Mouse (Mus musculus) kidney, embryonic 16.5 days (tissue): ENCODE results near the gene Sprtn. TPM values are rescaled to one million over a fixed set of nuclear protein-coding genes. Genes with fewer than 3 reads are reported as not detected.

Experiments
- ATAC-seq: fragments of 200-750 bp; cut with Nextera tagmentation; 2 replicates; pipeline ENCODE4 v1.8.0; 2017; ENCODE audit warnings: moderate TSS enrichment; ENCODE audit not compliant: low FRiP score, low TSS enrichment
- H3K27ac ChIP-seq: fragments of 300-500 bp; sonication (generic); 2 replicates; pipeline ENCODE4 v1.5.1; 2014; ENCODE audit warnings: low read length
- H3K27me3 ChIP-seq: fragments of 300-500 bp; sonication (generic); 2 replicates; pipeline ENCODE4 v1.6.1; 2014; ENCODE audit warnings: low read length, control low read depth, mixed read lengths; ENCODE audit not compliant: insufficient read depth
- H3K36me3 ChIP-seq: fragments of 300-500 bp; sonication (generic); 2 replicates; pipeline ENCODE4 v1.6.1; 2014; ENCODE audit warnings: low read length, control low read depth, mixed read lengths; ENCODE audit not compliant: insufficient read depth
- H3K4me1 ChIP-seq: fragments of 300-500 bp; sonication (generic); 2 replicates; pipeline ENCODE4 v1.6.1; 2014; ENCODE audit warnings: low read length, control low read depth, mixed read lengths; ENCODE audit not compliant: insufficient read depth
- H3K4me2 ChIP-seq: fragments of 300-500 bp; sonication (generic); replicated peaks from 2 replicates; pipeline ENCODE4 v1.6.1; 2014; ENCODE audit warnings: low read depth, low read length
- H3K4me3 ChIP-seq: fragments of 300-500 bp; sonication (generic); 2 replicates; pipeline ENCODE4 v1.5.1; 2014; ENCODE audit warnings: mild to moderate bottlenecking, low read length
- H3K9ac ChIP-seq: fragments of 300-500 bp; sonication (generic); replicated peaks from 2 replicates; pipeline ENCODE4 v1.6.1; 2014; ENCODE audit warnings: low read length
- H3K9me3 ChIP-seq: fragments of 300-500 bp; sonication (generic); 2 replicates; pipeline ENCODE4 v1.6.1; 2016; ENCODE audit warnings: low read length, control low read depth
- WGBS: fragments of 180-500 bp; shearing (Covaris S2); extraction: QIAGEN DNeasy Blood & Tissue Kit; methylation state at CpG from one replicate; pipeline ENCODE4 v1.1.7; 2014; 5-methylcytosine and 5-hydroxymethylcytosine counted together
- polyA plus RNA-seq: library from polyadenylated mRNA; unstranded; fragments of >200 nt; fragmentation: Nextera tagmentation; extraction: Ambion mirVana; gene quantifications from 2 replicates; pipeline ENCODE4 v1.2.1, GENCODE M21; 2015

Sprtn gene
- polyA plus RNA-seq, 1 experiment from 2014 or later: 9.8 TPM

- no peaks in the 10 kb centered on the region for H3K4me1 ChIP-seq
- H3K27me3 ChIP-seq: no peaks in the 10 kb centered on the region
- WGBS: 41% methylated on average over 6 of the region's 6 CpGs
- H3K4me3 ChIP-seq: no peak overlapping the region
- no peak overlapping the region for H3K4me2 ChIP-seq
- peaks cover 31% of the 10 kb centered on the region for H3K36me3 ChIP-seq
- no peak overlapping the region for H3K27ac ChIP-seq
- no peak overlapping the region for H3K9ac ChIP-seq
- H3K9me3 ChIP-seq: no peaks in the 10 kb centered on the region
- ATAC-seq: no peak
Observed at GRCm38 (mm10) chr8:124869708-124870107, 28.0 kb upstream of the Sprtn start.

GRCm38 (mm10) chr8:124871474-124871873 is 26.2 kb upstream of the Sprtn start:
- Histone ChIP-seq H3K4me3 (no peak overlapping the region), H3K9ac (no peak overlapping the region), H3K27me3 (no peaks in the 10 kb centered on the region), H3K4me2 (no peak overlapping the region), H3K27ac (no peak overlapping the region), H3K9me3 (no peaks in the 10 kb centered on the region), H3K36me3 (peaks cover 43% of the 10 kb centered on the region), H3K4me1 (no peaks in the 10 kb centered on the region)
- no peak for ATAC-seq
- WGBS: 95% methylated on average over 7 of the region's 7 CpGs

- 97% methylated on average over 7 of the region's 7 CpGs for WGBS
- no peak for ATAC-seq
- Histone ChIP-seq H3K9me3 (no peaks in the 10 kb centered on the region), H3K36me3 (peaks cover 49% of the 10 kb centered on the region), H3K4me1 (no peaks in the 10 kb centered on the region), H3K27me3 (no peaks in the 10 kb centered on the region), H3K27ac (no peak overlapping the region), H3K9ac (no peak overlapping the region), H3K4me2 (no peak overlapping the region), H3K4me3 (no peak overlapping the region)
Observed at GRCm38 (mm10) chr8:124872081-124872480, 25.6 kb upstream of the Sprtn start.

- H3K4me1 ChIP-seq: no peaks in the 10 kb centered on the region
- no peak overlapping the region for H3K9ac ChIP-seq
- no peak overlapping the region for H3K4me2 ChIP-seq
- no peak for ATAC-seq
- no peaks in the 10 kb centered on the region for H3K27me3 ChIP-seq
- peaks cover 55% of the 10 kb centered on the region for H3K36me3 ChIP-seq
- WGBS: 89% methylated on average over 5 of the region's 5 CpGs
- no peak overlapping the region for H3K4me3 ChIP-seq
- H3K27ac ChIP-seq: no peak overlapping the region
- H3K9me3 ChIP-seq: no peaks in the 10 kb centered on the region
Observed at GRCm38 (mm10) chr8:124872690-124873089, 25.0 kb upstream of the Sprtn start.

- Histone ChIP-seq H3K9me3 (no peaks in the 10 kb centered on the region), H3K4me2 (no peak overlapping the region), H3K27ac (no peak overlapping the region), H3K4me1 (no peaks in the 10 kb centered on the region), H3K9ac (no peak overlapping the region), H3K4me3 (no peak overlapping the region), H3K36me3 (peaks cover 86% of the 10 kb centered on the region), H3K27me3 (no peaks in the 10 kb centered on the region)
- ATAC-seq: no peak
- WGBS: 85% methylated on average over 5 of the region's 5 CpGs
Observed at GRCm38 (mm10) chr8:124878141-124878540, 19.5 kb upstream of the Sprtn start.

- Histone ChIP-seq H3K27ac (no peak overlapping the region), H3K9me3 (no peaks in the 10 kb centered on the region), H3K36me3 (peaks cover 88% of the 10 kb centered on the region), H3K4me2 (no peak overlapping the region), H3K4me1 (no peaks in the 10 kb centered on the region), H3K9ac (no peak overlapping the region), H3K4me3 (no peak overlapping the region), H3K27me3 (no peaks in the 10 kb centered on the region)
- 80% methylated on average over 10 of the region's 10 CpGs for WGBS
- no peak for ATAC-seq
Observed at GRCm38 (mm10) chr8:124878946-124879526, 18.6 kb upstream of the Sprtn start.

GRCm38 (mm10) chr8:124888385-124888784 is 9.3 kb upstream of the Sprtn start:
- WGBS: 93% methylated on average over 5 of the region's 5 CpGs

GRCm38 (mm10) chr8:124892596-124892995 is 5.1 kb upstream of the Sprtn start:
- Histone ChIP-seq H3K9ac (no peak overlapping the region), H3K4me2 (no peak overlapping the region), H3K4me3 (no peak overlapping the region), H3K9me3 (no peaks in the 10 kb centered on the region; the same call in 1 of the 2 replicates), H3K36me3 (peaks cover 47% of the 10 kb centered on the region), H3K27ac (no peak overlapping the region), H3K27me3 (no peaks in the 10 kb centered on the region), H3K4me1 (peaks cover 13% of the 10 kb centered on the region)
- WGBS: 82% methylated on average over 3 of the region's 3 CpGs
- no peak for ATAC-seq

More at GRCm38 (mm10) chr8:124888385-124888784, 9.3 kb upstream of the Sprtn start:
- no peak overlapping the region for H3K4me2 ChIP-seq
- H3K27ac ChIP-seq: no peak overlapping the region
- no peak for ATAC-seq
- H3K36me3 ChIP-seq: peaks cover 76% of the 10 kb centered on the region
- no peak overlapping the region for H3K4me3 ChIP-seq
- H3K9ac ChIP-seq: no peak overlapping the region
- H3K9me3 ChIP-seq: no peaks in the 10 kb centered on the region; the same call in 1 of the 2 replicates
- H3K27me3 ChIP-seq: no peaks in the 10 kb centered on the region
- no peaks in the 10 kb centered on the region for H3K4me1 ChIP-seq

- peak overlapping the region; percentile 96 for H3K4me2 ChIP-seq
- H3K27me3 ChIP-seq: no peaks in the 10 kb centered on the region
- 70% methylated on average over 26 of the region's 26 CpGs for WGBS
- peak overlapping the region; percentile 82 for H3K9ac ChIP-seq
- ATAC-seq: peak; percentile 22
- peak overlapping the region; percentile 66 for H3K4me3 ChIP-seq
- no peaks in the 10 kb centered on the region for H3K9me3 ChIP-seq
- H3K4me1 ChIP-seq: peaks cover 21% of the 10 kb centered on the region
- peak overlapping the region; percentile 79 for H3K27ac ChIP-seq
- peaks cover 32% of the 10 kb centered on the region for H3K36me3 ChIP-seq
Observed at GRCm38 (mm10) chr8:124896010-124896631, 1.6 kb upstream of the Sprtn start.

GRCm38 (mm10) chr8:124896632-124897385 is 877 bp upstream of the Sprtn start:
- Histone ChIP-seq H3K36me3 (peaks cover 36% of the 10 kb centered on the region), H3K9ac (peak overlapping the region; percentile 82), H3K4me3 (peak overlapping the region; percentile 66), H3K4me2 (peak overlapping the region; percentile 96), H3K9me3 (no peaks in the 10 kb centered on the region), H3K27ac (peak overlapping the region; percentile 79), H3K4me1 (peaks cover 21% of the 10 kb centered on the region), H3K27me3 (no peaks in the 10 kb centered on the region)
- ATAC-seq: peak; percentile 66
- under 1% methylated on average over 60 of the region's 60 CpGs for WGBS
